Comparison of ENCODE assay signal across 29 mouse cellular contexts in genomic region chr19:30950610-30951009, GRCm38 (mm10).
"Had no signal": no experiment of that assay in that cellular context is flagged by ENCODE, and none has a peak within 500 bp of the region (broad histone marks: within the 10 kb centered on the region; RNA-seq: fewer than 3 reads in every experiment).

No protein-coding gene starts in this region.

- H3K36me3 ChIP-seq: embryonic facial prominence, embryonic 10.5 days; embryonic facial prominence, embryonic 12.5 days; embryonic facial prominence, embryonic 13.5 days; embryonic facial prominence, embryonic 15.5 days; forebrain, embryonic 10.5 days; forebrain, embryonic 12.5 days; forebrain, embryonic 15.5 days had no signal

- H3K9me3 ChIP-seq: embryonic facial prominence, embryonic 10.5 days; embryonic facial prominence, embryonic 12.5 days; embryonic facial prominence, embryonic 13.5 days; embryonic facial prominence, embryonic 15.5 days; forebrain, embryonic 10.5 days; forebrain, embryonic 12.5 days; forebrain, embryonic 13.5 days; forebrain, embryonic 15.5 days had no signal

- H3K4me3 ChIP-seq: embryonic facial prominence, embryonic 10.5 days; embryonic facial prominence, embryonic 12.5 days; embryonic facial prominence, embryonic 13.5 days; embryonic facial prominence, embryonic 15.5 days; erythroblast, embryonic 14.5 days; forebrain, embryonic 10.5 days; forebrain, embryonic 12.5 days; forebrain, embryonic 13.5 days; forebrain, embryonic 15.5 days; gastrocnemius, adult 2 months; heart, adult 2 months had no signal

- H3K4me2 ChIP-seq: embryonic facial prominence, embryonic 12.5 days; embryonic facial prominence, embryonic 13.5 days; embryonic facial prominence, embryonic 15.5 days; forebrain, embryonic 12.5 days; forebrain, embryonic 13.5 days; forebrain, embryonic 15.5 days had no signal

- H3K27ac ChIP-seq: embryonic facial prominence, embryonic 10.5 days; embryonic facial prominence, embryonic 12.5 days; embryonic facial prominence, embryonic 13.5 days; embryonic facial prominence, embryonic 15.5 days; forebrain, embryonic 10.5 days; forebrain, embryonic 12.5 days; forebrain, embryonic 13.5 days; forebrain, embryonic 15.5 days; gastrocnemius, adult 2 months; heart, adult 2 months had no signal

- H3K4me1 ChIP-seq: embryonic facial prominence, embryonic 12.5 days; embryonic facial prominence, embryonic 13.5 days; embryonic facial prominence, embryonic 15.5 days; forebrain, embryonic 12.5 days; forebrain, embryonic 13.5 days; forebrain, embryonic 15.5 days had no signal

- ATAC-seq: forebrain, embryonic 13.5 days; forebrain, embryonic 14.5 days; forebrain, embryonic 15.5 days; forebrain, embryonic 16.5 days; forebrain, postnatal 0 days had no signal

- DNase-seq: cerebellum, adult 2 months; cerebellum, adult 8-10 months; cerebellum, adult 9-10 months; cerebellum, adult 9-11 months; cerebellum, postnatal 10 days; cerebellum, postnatal 14 days; cerebellum, postnatal 25 days; cerebellum, postnatal 36 days; embryo, embryonic 11 days; forebrain, postnatal 0 days; gastrocnemius, adult 2 months; gastrocnemius, postnatal 10 days; gastrocnemius, postnatal 14 days; gastrocnemius, postnatal 25 days; gastrocnemius, postnatal 36 days; heart, adult 11 months; heart, adult 18-20 months; heart, adult 2 months had no signal

- H3K9ac ChIP-seq: embryonic facial prominence, embryonic 12.5 days; embryonic facial prominence, embryonic 13.5 days; embryonic facial prominence, embryonic 15.5 days; forebrain, embryonic 12.5 days; forebrain, embryonic 13.5 days; forebrain, embryonic 15.5 days; forebrain, postnatal 0 days had no signal

- H3K27me3 ChIP-seq: embryonic facial prominence, embryonic 12.5 days; embryonic facial prominence, embryonic 13.5 days; embryonic facial prominence, embryonic 15.5 days; forebrain, embryonic 12.5 days; forebrain, embryonic 13.5 days; forebrain, embryonic 15.5 days had no signal
